In genomic region chr6:124961021-124961420, GRCm38 (mm10) we compare ENCODE assay signal across 14 mouse cellular contexts. TPM values are rescaled to one million over a fixed set of nuclear protein-coding genes. Genes with fewer than 3 reads are reported as not detected.
DNase-seq lines count a peak whose midpoint lies in the region.
"Had no signal": no experiment of that assay in that cellular context is flagged by ENCODE, and none has a peak within 500 bp of the region (broad histone marks: within the 10 kb centered on the region; RNA-seq: fewer than 3 reads in every experiment).

No protein-coding gene starts in this region.

- peak; percentile 75 for DNase-seq in ovary, adult 18-20 months (ENCODE audit: low spot score)
- no peak for DNase-seq in ovary, postnatal 10 days (ENCODE audit: low spot score)
- peak; percentile 74 for DNase-seq in adrenal gland, adult 2 months
- DNase-seq in adrenal gland, postnatal 14 days: peak; percentile 75
- DNase-seq in spleen, adult 18-20 months: no peak
- DNase-seq in heart, postnatal 36 days: no peak
- DNase-seq: cerebellum, adult 18-20 months; cerebellum, adult 9-11 months; cerebellum, postnatal 36 days; gastrocnemius, postnatal 36 days; heart, adult 18-20 months; heart, postnatal 14 days had no signal

- intact Hi-C loops in heart, postnatal 36 days (cut with DNase I): loop anchor here (10.0 kb wide), 1 partner anchor 106 kb away; the partner anchor contains the start of gene P3h3

RNA-seq across cellular contexts. Expression of gene Cops7a, which starts 4.3 kb away (rescaled TPM):
- 100 to 1,000 TPM; 128 to 152 TPM for total RNA-seq in adrenal gland, adult 2 months (2021)
- polyA plus RNA-seq in adrenal gland, adult 2 months (2012; rRNA removed): 220 and 384 TPM in 2 replicates
- total RNA-seq in adrenal gland, postnatal 14 days (2021): 117 and 122 TPM in 2 replicates
- total RNA-seq in heart, postnatal 36 days (2021): 10 to 100 TPM; 93.6 to 98.8 TPM

RNA-seq across cellular contexts. Expression of gene Mlf2, which starts 29.8 kb away (rescaled TPM):
- 100 to 1,000 TPM; 269 to 320 TPM for total RNA-seq in adrenal gland, adult 2 months (2021)
- 390 and 451 TPM in 2 replicates for polyA plus RNA-seq in adrenal gland, adult 2 months (2012; rRNA removed)
- 274 and 276 TPM in 2 replicates for total RNA-seq in adrenal gland, postnatal 14 days (2021)
- total RNA-seq in heart, postnatal 36 days (2021): 100 to 1,000 TPM; 195 to 197 TPM

RNA-seq across cellular contexts. Expression of gene Pianp, which starts 35.5 kb away (rescaled TPM):
- total RNA-seq in adrenal gland, adult 2 months (2021): 1 to 10 TPM in 1 of 2 experiments, under 1 TPM in 1; 0.89 to 2.0 TPM
- 4.2 and 9.0 TPM in 2 replicates for polyA plus RNA-seq in adrenal gland, adult 2 months (2012; rRNA removed)
- total RNA-seq in adrenal gland, postnatal 14 days (2021): 4.8 and 5.4 TPM in 2 replicates
- total RNA-seq in heart, postnatal 36 days (2021): 1 to 10 TPM in 1 of 2 experiments, under 1 TPM in 1; 0.81 to 1.0 TPM
- polyA plus RNA-seq: activated CD4-positive, CD25-positive, alpha-beta regulatory T cell, adult 4 months; heart, embryonic 11.5 days had no signal

RNA-seq across cellular contexts. Expression of gene Ptms, which starts 41.1 kb away (rescaled TPM):
- total RNA-seq in adrenal gland, adult 2 months (2021): 100 to 1,000 TPM; 828 to 858 TPM
- 2,208 and 2,873 TPM in 2 replicates for polyA plus RNA-seq in adrenal gland, adult 2 months (2012; rRNA removed)
- total RNA-seq in adrenal gland, postnatal 14 days (2021): 917 and 925 TPM in 2 replicates
- 100 to 1,000 TPM; 192 to 194 TPM for total RNA-seq in heart, postnatal 36 days (2021)

RNA-seq across cellular contexts. Expression of gene Zfp384, which starts 47.9 kb away (rescaled TPM):
- total RNA-seq in adrenal gland, adult 2 months (2021): 10 to 100 TPM; 38.5 to 56.9 TPM
- polyA plus RNA-seq in adrenal gland, adult 2 months (2012; rRNA removed): 70.6 and 98.2 TPM in 2 replicates
- total RNA-seq in adrenal gland, postnatal 14 days (2021): 47.2 and 50.4 TPM in 2 replicates
- 10 to 100 TPM; 19.6 to 21.6 TPM for total RNA-seq in heart, postnatal 36 days (2021)

Comparison
In these comparisons a context has a peak if more than half of its experiments do, and no peak if none do; other contexts are left out.
1. DNase-seq: peak in ovary, adult 18-20 months (single experiment), adrenal gland, adult 2 months (single experiment) and adrenal gland, postnatal 14 days (single experiment); none in ovary, postnatal 10 days (single experiment), spleen, adult 18-20 months (0 of 2) and heart, postnatal 36 days (0 of 2).